Mouse (Mus musculus) lung, postnatal 0 days (tissue): ENCODE data around the gene Pik3cg. TPM values are rescaled to one million over a fixed set of nuclear protein-coding genes. Genes with fewer than 3 reads are reported as not detected.

Experiments
- ATAC-seq: fragments of 200-750 bp; cut with Nextera tagmentation; 2 replicates; pipeline ENCODE4 v1.8.0; 2017; ENCODE audit warnings: moderate library complexity
- DNase-seq: peaks from one replicate; pipeline ENCODE4 v3.0.0-alpha.2; 2016; ENCODE audit warnings: low spot score
- H3K27ac ChIP-seq: fragments of 300-500 bp; sonication (generic); 2 replicates; pipeline ENCODE4 v1.5.1; 2014; ENCODE audit warnings: antibody characterized with exemption, mild to moderate bottlenecking, low read length, mixed read lengths
- H3K27me3 ChIP-seq: fragments of 300-500 bp; sonication (generic); replicated peaks from 2 replicates; pipeline ENCODE4 v1.6.1; 2014; ENCODE audit warnings: low read length, mixed read lengths; ENCODE audit not compliant: insufficient read depth
- H3K36me3 ChIP-seq: fragments of 300-500 bp; sonication (generic); 2 replicates; pipeline ENCODE4 v1.6.1; 2014; ENCODE audit warnings: low read length, mixed read lengths; ENCODE audit not compliant: insufficient read depth
- H3K4me1 ChIP-seq: fragments of 300-500 bp; sonication (generic); 2 replicates; pipeline ENCODE4 v1.6.1; 2014; ENCODE audit warnings: antibody characterized with exemption, low read depth, low read length, mixed read lengths; ENCODE audit not compliant: insufficient read depth
- H3K4me2 ChIP-seq: fragments of 300-500 bp; sonication (generic); replicated peaks from 2 replicates; pipeline ENCODE4 v1.6.1; 2014; ENCODE audit warnings: low read depth, mild to moderate bottlenecking, low read length, moderate library complexity, mixed read lengths
- H3K4me3 ChIP-seq: fragments of 300-500 bp; sonication (generic); 2 replicates; pipeline ENCODE4 v1.5.1; 2014; ENCODE audit warnings: low read depth, low read length
- H3K9ac ChIP-seq: fragments of 300-500 bp; sonication (generic); replicated peaks from 2 replicates; pipeline ENCODE4 v1.6.1; 2014; ENCODE audit warnings: low read depth, mild to moderate bottlenecking
- H3K9me3 ChIP-seq: fragments of 300-500 bp; sonication (generic); 2 replicates; pipeline ENCODE4 v1.6.1; 2016; ENCODE audit warnings: low read length, mixed read lengths
- CTCF ChIP-seq: IDR thresholded peaks from 2 replicates; pipeline ENCODE4 v1.5.1; 2016; ENCODE audit warnings: antibody characterized with exemption, mild to moderate bottlenecking
- EP300 ChIP-seq: IDR thresholded peaks from 2 replicates; pipeline ENCODE4 v1.6.1; 2016; ENCODE audit warnings: antibody characterized with exemption, mild to moderate bottlenecking, control low read depth
- WGBS: fragments of 180-500 bp; shearing (Covaris S2); extraction: QIAGEN DNeasy Blood & Tissue Kit; methylation state at CpG from one replicate; pipeline ENCODE4 v1.1.7; 2014; 5-methylcytosine and 5-hydroxymethylcytosine counted together
- polyA plus RNA-seq: library from polyadenylated mRNA; unstranded; fragments of >200 nt; fragmentation: Nextera tagmentation; extraction: Ambion mirVana; gene quantifications from 2 replicates; pipeline ENCODE4 v1.2.1, GENCODE M21; 2015

Gene Pik3cg
- polyA plus RNA-seq, 1 experiment from 2014 or later, result 2.3 TPM

DNA sequence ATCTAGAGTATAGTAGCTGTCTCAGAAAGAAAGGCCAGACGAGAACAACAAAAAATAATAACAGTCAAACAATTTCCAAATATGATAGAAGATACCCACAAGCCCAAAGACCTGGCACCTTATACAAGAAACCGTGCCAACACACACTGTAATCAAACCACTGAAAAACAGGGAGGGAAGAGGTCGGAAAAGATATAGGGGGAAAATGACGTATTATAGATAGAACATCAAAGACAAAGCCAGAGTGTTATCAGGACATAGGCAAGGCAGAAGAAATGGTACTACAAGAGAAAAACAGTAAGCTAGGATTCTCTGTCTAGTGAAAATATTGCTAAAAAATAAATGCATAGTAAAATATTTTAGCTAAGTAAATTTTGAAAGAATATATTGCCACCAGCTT is 10.4 kb downstream of the Pik3cg start:
- H3K4me3 ChIP-seq, result no peak overlapping the region
- no peak for ATAC-seq
- no peak overlapping the region for H3K4me2 ChIP-seq
- H3K9ac ChIP-seq, result no peak overlapping the region
- H3K9me3 ChIP-seq, result no peaks in the 10 kb centered on the region
- TF ChIP-seq CTCF (no peak), EP300 (no peak)
- no peaks in the 10 kb centered on the region for H3K4me1 ChIP-seq
- no peak overlapping the region for H3K27ac ChIP-seq
- no peak for DNase-seq
- no peaks in the 10 kb centered on the region for H3K36me3 ChIP-seq
- H3K27me3 ChIP-seq, result no peaks in the 10 kb centered on the region
- 82% methylated on average over 4 of the region's 4 CpGs for WGBS

DNA sequence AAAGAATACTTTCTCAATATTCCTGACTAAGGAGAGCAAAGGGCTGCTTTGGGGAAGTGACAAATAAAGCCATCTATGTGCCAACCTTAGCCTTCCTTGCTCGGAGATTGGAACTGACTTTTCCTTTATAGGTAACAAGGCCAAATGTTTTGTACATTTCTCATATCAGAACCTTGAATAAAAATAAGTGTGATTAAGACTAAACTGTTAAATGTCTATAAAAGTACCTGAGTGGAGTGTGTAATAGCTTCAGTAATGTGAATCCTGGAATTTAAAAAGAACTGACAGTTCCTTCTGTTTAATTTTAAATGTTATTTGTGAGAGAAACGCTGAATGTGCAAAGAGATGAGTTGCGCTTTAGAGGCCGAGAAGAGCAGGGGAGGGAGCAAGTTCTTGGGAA is 13.5 kb downstream of the Pik3cg start:
- TF ChIP-seq CTCF (no peak), EP300 (no peak)
- Histone ChIP-seq H3K36me3 (no peaks in the 10 kb centered on the region), H3K9me3 (no peaks in the 10 kb centered on the region), H3K27ac (no peak overlapping the region), H3K4me3 (no peak overlapping the region), H3K4me1 (no peaks in the 10 kb centered on the region), H3K27me3 (no peaks in the 10 kb centered on the region), H3K4me2 (no peak overlapping the region), H3K9ac (no peak overlapping the region)
- 81% methylated on average over 4 of the region's 4 CpGs for WGBS
- ATAC-seq, result no peak
- DNase-seq, result no peak

DNA sequence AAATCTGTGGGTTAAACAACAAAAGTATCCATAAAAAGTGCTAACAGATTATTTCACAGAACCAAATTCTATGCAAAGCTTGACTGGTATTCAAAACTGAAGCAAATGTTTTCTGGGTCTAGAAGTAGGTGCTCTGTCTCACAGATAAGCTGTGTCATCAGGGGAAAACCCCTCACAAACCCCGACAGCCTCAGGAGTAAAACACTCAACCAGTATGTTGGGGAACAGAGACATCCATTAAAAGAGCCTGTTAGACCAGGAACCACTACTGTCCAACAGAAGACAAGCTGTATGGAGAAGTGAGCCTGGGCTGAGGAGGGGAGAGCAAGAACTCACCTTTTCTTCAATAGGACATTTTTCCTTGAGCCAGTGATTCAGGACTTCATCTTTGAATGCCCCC is 14.1 kb downstream of the Pik3cg start:
- Histone ChIP-seq H3K27me3 (no peaks in the 10 kb centered on the region), H3K27ac (no peak overlapping the region), H3K36me3 (no peaks in the 10 kb centered on the region), H3K4me2 (no peak overlapping the region), H3K9ac (no peak overlapping the region), H3K4me1 (no peaks in the 10 kb centered on the region), H3K4me3 (no peak overlapping the region), H3K9me3 (no peaks in the 10 kb centered on the region)
- WGBS, result 57% methylated on average over 1 of the region's 1 CpGs
- ATAC-seq, result no peak
- DNase-seq, result no peak
- TF ChIP-seq CTCF, result no peak
- no peak for TF ChIP-seq EP300

DNA sequence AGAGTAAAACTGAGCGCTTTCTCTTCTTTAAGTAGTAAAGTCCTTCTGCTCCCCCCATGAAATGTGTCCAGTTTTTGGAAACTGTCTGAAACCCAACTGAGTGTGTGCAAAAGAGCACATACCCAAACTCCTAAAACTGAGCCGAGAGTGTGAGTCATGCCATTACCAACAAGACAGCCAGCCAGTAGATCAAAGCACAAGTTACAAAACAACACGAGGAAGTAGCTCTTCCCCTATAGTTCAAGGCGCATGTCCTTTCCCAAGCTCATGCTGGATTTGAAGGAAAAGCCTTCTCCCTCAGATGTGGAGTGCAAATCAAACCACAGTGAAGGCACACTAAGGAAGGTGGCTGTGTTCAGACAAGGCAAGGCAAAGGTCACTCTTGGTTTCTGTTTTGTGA is 17.5 kb downstream of the Pik3cg start:
- H3K4me3 ChIP-seq, result no peak overlapping the region
- ATAC-seq (no peak), DNase-seq (no peak)
- no peaks in the 10 kb centered on the region for H3K36me3 ChIP-seq
- H3K27me3 ChIP-seq, result no peaks in the 10 kb centered on the region
- 62% methylated on average over 4 of the region's 4 CpGs for WGBS
- no peak overlapping the region for H3K9ac ChIP-seq
- H3K9me3 ChIP-seq, result no peaks in the 10 kb centered on the region
- H3K27ac ChIP-seq, result no peak overlapping the region
- H3K4me2 ChIP-seq, result no peak overlapping the region
- no peaks in the 10 kb centered on the region for H3K4me1 ChIP-seq
- no peak for TF ChIP-seq EP300
- TF ChIP-seq CTCF, result no peak

- Histone ChIP-seq H3K27me3 (no peaks in the 10 kb centered on the region), H3K9ac (no peak overlapping the region), H3K36me3 (no peaks in the 10 kb centered on the region), H3K4me3 (no peak overlapping the region), H3K9me3 (no peaks in the 10 kb centered on the region), H3K4me1 (no peaks in the 10 kb centered on the region), H3K4me2 (no peak overlapping the region), H3K27ac (no peak overlapping the region)
- 62% methylated on average over 5 of the region's 5 CpGs for WGBS
- ATAC-seq (no peak), DNase-seq (no peak)
- TF ChIP-seq EP300, result no peak
- no peak for TF ChIP-seq CTCF
These were observed 20.7 kb downstream of the Pik3cg start for GRCm38 (mm10) chr12:32187668-32188236.

DNA sequence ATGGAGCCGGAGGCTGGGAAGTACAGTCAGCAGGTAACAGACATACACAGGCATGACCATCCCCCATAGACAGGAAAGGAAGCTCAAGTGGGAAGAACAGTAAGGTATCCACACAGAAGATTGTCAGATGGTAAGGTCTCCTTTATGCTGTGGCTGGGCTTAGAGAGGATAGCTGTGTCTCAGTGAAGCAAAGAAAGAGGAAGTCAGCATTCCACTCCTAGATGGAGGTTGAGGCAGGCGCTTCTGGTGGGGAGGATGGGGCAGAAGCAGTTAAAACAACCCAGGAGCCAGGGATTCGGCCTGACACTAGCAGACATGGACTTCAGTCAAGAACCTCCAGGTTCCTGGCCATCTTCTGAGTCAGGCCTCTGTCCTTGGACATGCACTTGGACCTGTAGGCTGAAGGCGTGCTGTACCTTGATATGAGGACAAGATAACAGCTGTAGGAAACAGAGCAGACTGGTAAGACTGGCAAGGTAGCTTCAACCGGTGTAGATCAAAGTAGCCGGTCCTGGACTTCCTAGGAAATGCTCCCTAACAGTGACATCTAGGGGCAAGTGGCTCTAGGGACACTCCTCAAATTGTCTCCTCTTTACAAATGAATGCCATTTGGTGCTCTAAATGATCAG is 21.7 kb downstream of the Pik3cg start:
- DNase-seq (no peak), ATAC-seq (no peak)
- H3K27me3 ChIP-seq, result no peaks in the 10 kb centered on the region
- no peaks in the 10 kb centered on the region for H3K9me3 ChIP-seq
- no peak overlapping the region for H3K9ac ChIP-seq
- H3K4me2 ChIP-seq, result no peak overlapping the region
- no peaks in the 10 kb centered on the region for H3K4me1 ChIP-seq
- no peaks in the 10 kb centered on the region for H3K36me3 ChIP-seq
- 77% methylated on average over 6 of the region's 6 CpGs for WGBS
- no peak overlapping the region for H3K27ac ChIP-seq
- H3K4me3 ChIP-seq, result no peak overlapping the region
- TF ChIP-seq EP300, result no peak

- Histone ChIP-seq H3K4me3 (no peak overlapping the region), H3K9ac (no peak overlapping the region), H3K4me1 (no peaks in the 10 kb centered on the region), H3K27me3 (no peaks in the 10 kb centered on the region), H3K4me2 (no peak overlapping the region), H3K27ac (no peak overlapping the region), H3K9me3 (no peaks in the 10 kb centered on the region), H3K36me3 (no peaks in the 10 kb centered on the region)
- DNase-seq (no peak), ATAC-seq (no peak)
- TF ChIP-seq EP300, result no peak
- TF ChIP-seq CTCF, result no peak
- WGBS, result 85% methylated on average over 3 of the region's 3 CpGs
These were observed 23.6 kb downstream of the Pik3cg start for GRCm38 (mm10) chr12:32184874-32185273.
